Mouse (Mus musculus): ENCODE measurements around the gene Snx21. TPM values are rescaled to one million over a fixed set of nuclear protein-coding genes. Genes with fewer than 3 reads are reported as not detected.

Gene Snx21
- polyA plus RNA-seq (2012) = 3.9 and 5.2 TPM in 2 replicates

DNA sequence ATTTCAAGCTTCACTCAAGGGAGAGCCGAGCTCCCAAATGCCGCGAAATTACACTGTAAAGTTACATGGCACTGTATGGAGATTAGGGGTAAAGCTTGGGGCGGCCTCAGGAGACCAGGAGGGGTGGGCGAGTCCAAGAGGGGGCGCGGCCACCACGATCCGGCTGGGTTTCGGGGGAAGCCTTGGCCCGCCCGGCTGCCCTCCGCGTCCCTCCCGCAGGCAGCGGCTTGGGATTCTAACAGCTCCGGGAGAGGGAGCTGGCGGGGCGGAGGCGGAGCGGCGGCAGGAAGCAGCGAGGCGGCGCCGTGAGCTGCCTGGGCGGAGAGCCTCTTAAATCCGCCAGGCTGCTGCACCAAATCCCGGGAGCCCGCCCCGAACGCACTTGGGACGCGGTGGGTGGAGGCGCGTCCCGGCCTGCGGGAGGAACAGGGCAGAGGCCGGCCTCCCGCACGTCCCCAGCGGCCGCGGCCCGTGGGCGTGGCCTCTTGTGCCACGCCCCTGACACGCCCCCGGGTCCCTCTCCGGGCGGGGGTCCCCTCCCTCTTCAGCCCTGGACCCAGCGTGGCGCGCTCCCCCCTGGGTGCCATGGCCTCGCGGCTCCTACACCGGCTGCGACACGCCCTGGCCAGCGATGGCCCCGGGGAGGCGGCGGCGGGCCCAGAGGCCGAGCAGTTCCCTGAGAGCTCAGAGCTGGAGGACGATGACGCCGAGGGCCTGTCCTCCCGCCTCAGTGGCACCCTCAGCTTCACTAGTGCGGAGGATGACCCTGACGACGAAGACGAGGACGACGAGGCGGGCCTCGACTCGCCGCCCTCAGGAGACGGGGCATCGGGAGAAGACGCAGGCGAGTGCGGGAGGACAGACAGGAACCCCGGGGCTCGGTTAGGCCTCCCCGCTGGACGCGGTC lies at the start of gene Snx21:
Gene Snx21, plus strand, starts transcription at position 343 of the 907 bp plus-strand sequence.
- TF ChIP-seq GATA1 (IDR thresholded peaks at IDR 0.05; ENCODE audit: low read length) = no peak

DNA sequence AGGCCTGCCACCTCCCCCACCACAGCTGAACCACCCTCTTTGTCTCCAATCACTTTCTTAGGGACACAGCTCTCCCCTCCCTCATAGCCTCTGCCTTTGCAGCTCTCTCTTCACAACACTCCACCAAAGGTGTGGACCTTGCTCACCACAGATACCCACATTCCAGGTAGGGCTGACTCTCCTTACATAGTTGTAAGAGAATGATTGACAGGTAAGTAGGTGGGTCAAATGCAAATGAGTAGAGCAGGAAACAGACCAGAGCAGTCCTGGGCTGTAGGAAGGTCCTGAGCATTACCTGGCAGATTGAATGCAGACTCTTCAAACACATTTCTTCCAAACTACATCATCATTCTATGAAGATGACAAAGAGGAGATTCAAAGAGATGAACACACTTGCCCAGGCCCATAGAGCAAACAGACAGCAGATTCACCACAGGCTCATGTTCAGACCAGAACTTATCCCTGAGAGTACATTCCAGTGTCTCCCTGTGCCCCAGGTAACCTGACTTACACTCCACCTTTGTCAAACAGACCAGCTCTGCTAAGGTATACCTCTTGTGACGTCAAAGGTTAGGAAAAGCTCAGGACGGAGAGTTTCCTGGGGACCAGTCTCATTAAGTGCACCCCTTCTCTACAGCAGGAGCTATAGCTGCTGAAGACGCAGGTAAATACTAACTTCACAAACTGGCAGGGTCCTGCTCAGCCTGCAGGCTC lies 48.1 kb upstream of the Snx21 start:
- TF ChIP-seq GATA1 (IDR thresholded peaks at IDR 0.05; ENCODE audit: low read length) = no peak

- no peak for TF ChIP-seq GATA1 (IDR thresholded peaks at IDR 0.05; ENCODE audit: low read length)
Measured at GRCm38 (mm10) chr2:164739876-164740275, 45.7 kb upstream of the Snx21 start.

GRCm38 (mm10) chr2:164744987-164745386 lies 40.6 kb upstream of the Snx21 start:
- no peak for TF ChIP-seq GATA1 (IDR thresholded peaks at IDR 0.05; ENCODE audit: low read length)

- no peak for TF ChIP-seq GATA1 (IDR thresholded peaks at IDR 0.05; ENCODE audit: low read length)
Measured at GRCm38 (mm10) chr2:164745843-164746479, 39.7 kb upstream of the Snx21 start, which contains the start of the genes Wfdc3 and Dnttip1. Wfdc3 (minus strand) TSS chr2:164745931. Dnttip1 (plus strand) TSS chr2:164745983.

DNA sequence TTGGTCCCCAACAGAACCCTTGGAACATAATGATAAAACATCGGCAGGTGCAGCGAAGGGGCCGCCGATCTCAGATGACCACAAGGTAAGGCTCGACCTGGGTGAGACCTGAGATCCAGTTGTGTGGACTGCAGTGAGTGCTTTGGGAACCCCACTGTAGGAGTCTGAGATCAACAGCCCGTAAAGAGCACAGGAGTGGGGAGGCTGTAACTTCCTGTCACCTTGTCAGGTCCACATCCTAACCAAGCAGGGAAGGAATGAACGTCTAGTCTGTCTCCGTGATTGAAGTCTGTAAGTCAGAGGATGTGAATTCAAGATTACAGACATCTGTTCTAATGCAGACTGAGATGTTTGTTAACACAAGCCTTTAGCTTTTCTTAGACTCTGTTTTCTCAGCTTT lies 38.9 kb upstream of the Snx21 start:
- no peak for TF ChIP-seq GATA1 (IDR thresholded peaks at IDR 0.05; ENCODE audit: low read length)

GRCm38 (mm10) chr2:164748191-164748590 lies 37.4 kb upstream of the Snx21 start:
- TF ChIP-seq GATA1 (IDR thresholded peaks at IDR 0.05; ENCODE audit: low read length) = no peak

- TF ChIP-seq GATA1 (IDR thresholded peaks at IDR 0.05; ENCODE audit: low read length) = no peak
Measured at GRCm38 (mm10) chr2:164748991-164749390, 36.6 kb upstream of the Snx21 start.

DNA sequence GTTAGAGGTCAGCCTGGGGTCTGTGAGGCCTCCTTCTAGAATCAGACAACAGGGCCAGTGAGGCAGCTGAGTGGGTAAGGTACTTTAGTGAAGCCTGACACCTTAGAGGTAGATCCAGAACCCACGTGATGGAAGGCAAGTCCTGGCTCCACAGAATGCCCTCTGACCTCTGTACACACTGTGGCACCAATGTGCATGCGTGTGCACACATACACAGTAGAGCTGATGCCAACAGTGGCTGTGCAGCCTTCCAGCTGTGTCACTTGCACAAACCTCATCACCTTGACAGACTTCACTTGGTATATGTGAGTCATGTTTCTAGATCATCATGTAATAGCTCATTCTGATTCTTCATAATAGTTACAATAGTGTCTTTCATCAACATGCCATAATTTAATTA lies 33.2 kb upstream of the Snx21 start:
- TF ChIP-seq GATA1 (IDR thresholded peaks at IDR 0.05; ENCODE audit: low read length) = no peak

DNA sequence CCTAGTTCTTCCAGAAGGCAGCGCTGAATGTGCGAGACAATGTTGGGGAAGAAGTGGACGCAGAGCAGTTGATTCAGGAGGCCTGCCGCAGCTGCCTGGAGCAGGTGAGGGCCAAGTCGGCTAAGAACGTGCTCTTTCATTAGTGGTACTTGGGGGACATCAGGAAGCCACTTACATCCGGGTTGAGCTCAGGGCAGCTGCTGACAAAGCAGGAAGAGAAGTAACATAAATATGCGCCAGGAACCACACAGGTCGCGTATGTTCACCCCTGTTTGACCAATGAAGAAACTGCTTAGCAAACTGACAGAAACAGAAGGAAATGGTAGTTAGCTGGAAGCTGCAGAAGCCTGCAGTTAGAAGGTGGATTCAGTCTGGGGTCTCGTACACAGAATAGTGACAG lies 31.5 kb upstream of the Snx21 start:
- no peak for TF ChIP-seq GATA1 (IDR thresholded peaks at IDR 0.05; ENCODE audit: low read length)

GRCm38 (mm10) chr2:164754800-164755199 lies 30.8 kb upstream of the Snx21 start:
- no peak for TF ChIP-seq GATA1 (IDR thresholded peaks at IDR 0.05; ENCODE audit: low read length)

GRCm38 (mm10) chr2:164757841-164758240 lies 27.8 kb upstream of the Snx21 start:
- TF ChIP-seq GATA1 (IDR thresholded peaks at IDR 0.05; ENCODE audit: low read length) = no peak

DNA sequence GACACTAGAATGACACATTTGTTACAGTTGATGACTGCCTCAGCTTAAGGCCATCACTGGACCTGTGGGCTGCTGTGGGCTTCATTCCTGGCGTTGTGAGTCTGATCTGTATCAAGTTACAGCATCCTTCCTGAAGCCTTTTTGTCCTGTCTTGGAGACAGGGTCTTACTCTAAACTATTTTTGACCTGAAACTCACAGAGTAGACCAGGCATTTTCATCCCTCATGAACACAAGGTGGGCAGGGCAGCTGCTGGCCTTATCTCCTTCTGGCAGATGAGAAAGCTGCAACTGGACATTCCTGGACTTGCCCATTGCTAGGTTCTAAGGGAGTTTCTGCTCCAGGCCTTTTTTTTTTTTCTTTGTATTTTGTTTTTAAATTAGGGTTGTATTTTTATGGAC lies 26.9 kb upstream of the Snx21 start:
- TF ChIP-seq GATA1 (IDR thresholded peaks at IDR 0.05; ENCODE audit: low read length) = no peak

DNA sequence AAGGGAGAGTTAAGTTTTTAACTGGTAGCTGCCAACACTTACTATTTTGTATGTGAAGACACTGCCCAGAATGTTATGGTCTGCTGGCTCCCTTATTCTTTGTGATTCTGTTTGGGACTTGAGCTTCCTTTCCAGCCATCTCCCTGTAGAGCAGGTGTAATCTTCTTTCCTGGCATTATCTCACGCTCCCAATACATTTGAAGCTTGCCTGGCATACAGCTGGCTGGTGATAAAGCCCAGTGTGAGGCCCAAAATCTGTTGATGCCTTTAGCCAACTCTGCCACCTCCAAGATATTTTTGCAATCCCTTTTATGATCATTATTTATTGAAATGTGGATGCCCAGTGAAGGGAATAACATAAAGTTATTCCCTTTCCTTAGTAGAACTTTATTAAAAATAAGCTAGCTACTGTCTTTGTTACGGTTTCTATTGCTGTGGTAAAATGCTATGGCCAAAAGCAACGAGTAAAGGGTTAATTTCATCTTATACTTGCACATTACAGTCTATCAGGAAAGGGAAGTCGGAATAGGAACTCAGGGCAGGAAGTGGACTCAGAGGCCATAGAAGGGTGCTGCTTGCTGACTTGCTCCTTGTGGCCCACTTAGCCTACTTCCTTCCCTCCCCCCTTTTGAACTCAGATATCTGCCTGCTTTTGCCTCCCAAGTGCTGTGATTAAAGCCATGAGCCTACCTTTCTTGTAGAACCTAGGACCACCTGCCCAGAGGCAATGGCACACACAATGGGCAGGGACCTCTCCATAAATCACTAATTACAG lies 25.4 kb upstream of the Snx21 start:
- no peak for TF ChIP-seq GATA1 (IDR thresholded peaks at IDR 0.05; ENCODE audit: low read length)

GRCm38 (mm10) chr2:164761502-164761901 lies 24.1 kb upstream of the Snx21 start:
- no peak for TF ChIP-seq GATA1 (IDR thresholded peaks at IDR 0.05; ENCODE audit: low read length)
